Mouse (Mus musculus) frontal cortex, adult (tissue): ENCODE measurements around the gene Mb21d2.
A peak's percentile ranks its signal among the peaks of the same experiment; 100 is the strongest.

ENCODE experiments used
- ATAC-seq: cut with Nextera tagmentation; 2 replicates; pipeline ENCODE4 v1.9.2; 2017; ENCODE audit warnings: mild to moderate bottlenecking, moderate library complexity, mixed read lengths; ENCODE audit not compliant: low TSS enrichment

The Mb21d2 gene

GRCm38 (mm10) chr16:28928815-28929685 lies at the start of gene Mb21d2:
Gene Mb21d2, minus strand, starts transcription at chr16:28929673.
- peak; percentile 47 for ATAC-seq

GRCm38 (mm10) chr16:28966236-28966635 lies 36.8 kb upstream of the Mb21d2 start:
- no peak for ATAC-seq

- peak; percentile 70; the same call in 1 of the 2 replicates for ATAC-seq
Measured at GRCm38 (mm10) chr16:28964048-28964447, 34.6 kb upstream of the Mb21d2 start.

- ATAC-seq: no peak
Measured at GRCm38 (mm10) chr16:28962987-28963386, 33.5 kb upstream of the Mb21d2 start.

GRCm38 (mm10) chr16:28949810-28950209 lies 20.3 kb upstream of the Mb21d2 start:
- no peak for ATAC-seq

- no peak for ATAC-seq
Measured at GRCm38 (mm10) chr16:28943254-28943653, 13.8 kb upstream of the Mb21d2 start.

GRCm38 (mm10) chr16:28936181-28936792 lies 6.8 kb upstream of the Mb21d2 start:
- ATAC-seq: no peak

- ATAC-seq: no peak
Measured at GRCm38 (mm10) chr16:28935701-28936100, 6.2 kb upstream of the Mb21d2 start.

- no peak for ATAC-seq
Measured at GRCm38 (mm10) chr16:28931213-28931612, 1.7 kb upstream of the Mb21d2 start.

- no peak for ATAC-seq
Measured at GRCm38 (mm10) chr16:28930426-28930825, 953 bp upstream of the Mb21d2 start.

- peak; percentile 31 for ATAC-seq
Measured at GRCm38 (mm10) chr16:28929686-28930291, 316 bp upstream of the Mb21d2 start.

GRCm38 (mm10) chr16:28928466-28928814 lies 1.0 kb downstream of the Mb21d2 start:
- peak; percentile 66 for ATAC-seq

- ATAC-seq: no peak
Measured at GRCm38 (mm10) chr16:28927381-28927780, 2.1 kb downstream of the Mb21d2 start.

- 0 out of 2 replicates have a peak, but pooled peaks have one; percentile 23 for ATAC-seq
Measured at GRCm38 (mm10) chr16:28919320-28919885, 10.1 kb downstream of the Mb21d2 start.

GRCm38 (mm10) chr16:28915362-28915761 lies 14.1 kb downstream of the Mb21d2 start:
- no peak for ATAC-seq

GRCm38 (mm10) chr16:28914709-28915108 lies 14.8 kb downstream of the Mb21d2 start:
- no peak for ATAC-seq

- ATAC-seq: no peak
Measured at GRCm38 (mm10) chr16:28911414-28912050, 17.9 kb downstream of the Mb21d2 start.

- ATAC-seq: no peak
Measured at GRCm38 (mm10) chr16:28906370-28907275, 22.9 kb downstream of the Mb21d2 start.

GRCm38 (mm10) chr16:28905567-28906289 lies 23.7 kb downstream of the Mb21d2 start:
- no peak for ATAC-seq
